Mouse (Mus musculus): ENCODE data around the gene Yif1b. TPM values are rescaled to one million over a fixed set of nuclear protein-coding genes. Genes with fewer than 3 reads are reported as not detected.
"Not testable (repeated sequence)": the region's sequence is repeated elsewhere in the genome, so short reads cannot be mapped to it uniquely, and the experiment has no call there.

Gene Yif1b
- total RNA-seq, 2 experiments from 2014 or later, result 23.5 to 50.7 TPM

DNA sequence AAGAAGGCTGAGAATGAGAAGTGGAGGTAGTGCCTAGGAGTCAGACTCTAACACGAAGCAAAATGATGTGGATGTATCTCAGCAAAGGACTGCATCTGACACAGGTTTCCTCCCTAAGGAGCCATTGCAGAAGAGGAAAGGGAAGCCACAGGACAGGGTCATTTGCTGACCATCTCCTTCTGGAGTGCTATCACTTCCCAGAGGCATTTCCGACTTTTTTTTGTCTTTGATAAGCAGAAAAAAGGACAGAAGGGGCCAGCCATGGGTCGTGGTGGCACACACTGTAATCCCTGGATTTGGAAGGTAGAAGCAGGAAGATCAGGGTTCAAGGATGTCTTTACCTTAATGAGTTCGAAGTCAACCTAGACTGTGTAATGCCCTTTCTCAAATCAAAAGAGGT, 1.5 kb upstream of the Yif1b start:
- no peak for ATAC-seq (replicated peaks; ENCODE audit: low FRiP score, low TSS enrichment, poor library complexity, severe bottlenecking)

- not testable (repeated sequence) for ATAC-seq (replicated peaks; ENCODE audit: low FRiP score, low TSS enrichment, poor library complexity, severe bottlenecking)
These were observed 533 bp upstream of the Yif1b start for GRCm38 (mm10) chr7:29237596-29237995.

DNA sequence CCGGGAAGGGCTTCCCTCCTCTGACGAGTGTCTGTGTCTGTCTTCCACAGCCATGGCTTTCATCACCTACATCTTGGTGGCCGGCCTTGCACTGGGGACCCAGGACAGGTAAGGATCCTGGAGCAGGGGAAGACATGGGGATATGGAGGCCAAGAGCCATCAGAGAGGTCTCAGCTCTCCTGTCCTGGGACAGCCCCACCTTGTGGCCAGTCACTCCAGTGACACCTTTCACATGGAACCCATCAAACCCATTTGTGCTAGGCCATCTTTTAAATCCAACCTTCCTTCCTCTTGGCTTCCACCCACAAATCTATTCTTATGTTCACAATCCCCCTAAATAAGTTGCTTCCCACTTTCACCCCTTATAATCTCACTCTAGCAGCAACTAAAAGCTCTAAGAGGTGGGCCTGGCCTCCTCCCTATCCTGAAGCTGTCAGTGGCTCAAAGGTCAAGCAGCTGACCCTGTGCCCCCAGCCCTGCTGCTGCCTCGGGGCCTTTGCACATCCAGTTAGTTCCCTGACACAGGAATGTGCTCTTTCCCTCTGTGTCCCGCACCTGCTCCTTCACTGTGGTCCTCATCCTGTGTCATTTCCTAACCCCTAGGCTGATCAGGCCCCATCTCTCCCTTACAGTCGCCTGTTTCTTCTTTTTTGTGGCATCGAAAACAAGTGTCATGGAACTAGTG, 6.7 kb downstream of the Yif1b start:
- ATAC-seq (replicated peaks; ENCODE audit: low FRiP score, low TSS enrichment, poor library complexity, severe bottlenecking), result 0 out of 2 replicates have a peak, but pooled peaks have one; percentile 27

DNA sequence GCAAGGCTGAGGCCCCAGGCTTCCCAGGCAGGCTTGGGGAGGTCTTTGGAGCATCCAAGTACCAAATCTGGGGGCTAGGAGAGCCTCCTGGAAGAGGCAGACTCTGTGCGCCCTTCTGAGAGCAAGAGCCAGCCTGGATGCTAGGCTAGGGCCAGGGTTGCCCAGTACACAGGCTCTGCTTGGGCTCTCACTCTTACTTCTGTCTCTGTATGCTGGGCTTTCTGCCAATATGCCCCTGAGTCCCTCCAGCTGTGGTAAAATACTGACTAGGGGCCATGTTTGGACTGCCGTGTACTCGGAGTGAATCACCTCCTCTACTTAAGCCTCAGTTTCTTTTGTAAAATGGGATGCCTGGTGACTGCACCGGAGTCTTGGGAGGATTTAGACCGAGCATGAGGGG, 7.9 kb downstream of the Yif1b start:
- ATAC-seq (replicated peaks; ENCODE audit: low FRiP score, low TSS enrichment, poor library complexity, severe bottlenecking), result no peak

GRCm38 (mm10) chr7:29246619-29247313, 8.6 kb downstream of the Yif1b start:
- no peak for ATAC-seq (replicated peaks; ENCODE audit: low FRiP score, low TSS enrichment, poor library complexity, severe bottlenecking)

GRCm38 (mm10) chr7:29247314-29247700, 9.2 kb downstream of the Yif1b start:
- ATAC-seq (replicated peaks; ENCODE audit: low FRiP score, low TSS enrichment, poor library complexity, severe bottlenecking), result peak; percentile 43

DNA sequence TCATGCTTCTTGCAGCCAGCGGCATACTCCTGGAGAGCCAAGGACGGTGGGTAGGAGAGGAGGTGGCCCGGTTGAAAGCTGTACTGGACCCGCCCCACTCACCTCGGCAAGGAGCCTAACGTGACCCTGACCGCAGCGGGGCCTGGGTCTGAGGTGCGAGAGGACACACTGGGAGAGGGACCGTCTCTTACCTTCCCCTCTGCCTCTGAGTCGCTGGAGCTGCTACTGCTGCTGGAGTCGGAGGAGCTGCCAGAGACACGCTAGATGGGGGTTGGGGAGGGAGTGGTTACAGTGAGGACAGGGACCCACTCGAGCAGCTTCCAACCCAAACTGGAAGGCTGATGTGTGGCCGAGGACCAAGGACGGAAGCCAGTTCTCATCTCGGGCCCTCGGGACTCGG, 9.6 kb downstream of the Yif1b start:
- 0 out of 2 replicates have a peak, but pooled peaks have one; percentile 12 for ATAC-seq (replicated peaks; ENCODE audit: low FRiP score, low TSS enrichment, poor library complexity, severe bottlenecking)

DNA sequence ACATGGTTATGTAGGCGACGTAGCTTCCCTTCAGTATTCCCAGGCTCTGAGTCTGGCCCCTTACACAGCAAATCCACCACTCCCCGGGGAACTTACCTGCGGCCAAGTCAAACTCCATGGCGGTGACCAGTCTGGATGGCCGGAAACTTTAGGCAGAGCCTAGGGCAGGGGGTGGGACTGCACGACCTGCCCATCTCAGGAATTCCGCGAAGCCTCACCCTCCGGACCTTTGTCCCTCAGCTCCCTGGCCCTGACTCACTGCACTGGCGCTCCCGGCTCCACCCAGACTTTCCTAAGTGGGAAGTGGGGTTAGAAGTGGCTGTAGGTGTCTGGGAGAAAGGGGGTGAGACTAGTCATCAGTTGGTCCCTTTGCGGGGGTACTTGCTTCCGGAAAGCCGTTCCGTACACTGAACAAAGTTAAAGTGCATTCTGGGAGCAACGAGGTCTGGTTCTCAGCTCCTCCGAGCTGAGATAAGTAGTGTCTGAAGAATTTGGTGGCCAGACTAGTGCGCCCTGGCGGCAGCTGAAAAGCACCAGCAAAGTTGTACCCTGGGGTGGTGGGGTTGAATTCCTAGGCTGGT, 10.2 kb downstream of the Yif1b start, which contains the start of gene 2200002D01Rik:
Gene 2200002D01Rik (minus strand): TSS at position 206 of the 581 bp plus-strand sequence.
- ATAC-seq (replicated peaks; ENCODE audit: low FRiP score, low TSS enrichment, poor library complexity, severe bottlenecking), result peak; percentile 31

GRCm38 (mm10) chr7:29251166-29251565, 13.0 kb downstream of the Yif1b start:
- no peak for ATAC-seq (replicated peaks; ENCODE audit: low FRiP score, low TSS enrichment, poor library complexity, severe bottlenecking)

GRCm38 (mm10) chr7:29253842-29254241, 15.7 kb downstream of the Yif1b start:
- ATAC-seq (replicated peaks; ENCODE audit: low FRiP score, low TSS enrichment, poor library complexity, severe bottlenecking), result no peak

DNA sequence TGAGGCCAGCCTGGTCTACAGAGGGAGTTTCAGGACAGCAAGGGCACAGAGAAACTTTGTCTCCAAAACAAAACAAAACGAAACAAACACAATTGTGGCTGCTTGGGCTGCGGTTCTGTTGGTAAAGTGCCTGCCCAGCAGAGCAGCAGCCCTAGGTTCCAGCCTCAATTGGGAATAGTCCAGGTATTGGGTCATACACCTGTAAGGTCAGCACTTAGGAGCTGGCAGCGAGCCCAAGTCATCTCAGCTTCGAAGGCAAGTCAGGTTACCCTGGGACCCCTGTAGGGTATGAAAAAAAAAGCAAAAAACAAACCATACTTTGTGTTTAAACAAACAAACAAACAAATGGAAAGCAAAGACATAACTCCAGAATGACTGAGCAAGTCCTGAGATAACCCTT, 17.7 kb downstream of the Yif1b start:
- no peak for ATAC-seq (replicated peaks; ENCODE audit: low FRiP score, low TSS enrichment, poor library complexity, severe bottlenecking)

DNA sequence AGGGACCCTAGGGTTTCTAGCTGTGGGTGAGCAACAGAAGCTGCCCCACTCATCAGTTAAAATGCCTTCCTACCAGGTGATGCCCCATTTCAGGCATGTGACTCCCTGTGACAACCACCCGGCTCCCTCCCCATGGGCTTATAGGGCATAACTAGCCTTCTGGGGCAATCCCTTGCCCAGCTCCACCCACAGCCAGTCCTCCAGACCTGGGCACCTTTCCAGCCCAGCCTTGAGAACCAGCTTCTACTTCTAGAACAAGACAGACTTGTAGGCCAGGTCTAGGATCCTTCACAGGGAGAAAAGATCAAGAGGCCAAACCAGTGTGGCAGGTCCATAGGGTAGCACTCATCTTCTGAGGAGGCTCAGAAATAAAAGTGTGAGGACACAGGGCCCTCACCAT, 19.2 kb downstream of the Yif1b start:
- no peak for ATAC-seq (replicated peaks; ENCODE audit: low FRiP score, low TSS enrichment, poor library complexity, severe bottlenecking)

DNA sequence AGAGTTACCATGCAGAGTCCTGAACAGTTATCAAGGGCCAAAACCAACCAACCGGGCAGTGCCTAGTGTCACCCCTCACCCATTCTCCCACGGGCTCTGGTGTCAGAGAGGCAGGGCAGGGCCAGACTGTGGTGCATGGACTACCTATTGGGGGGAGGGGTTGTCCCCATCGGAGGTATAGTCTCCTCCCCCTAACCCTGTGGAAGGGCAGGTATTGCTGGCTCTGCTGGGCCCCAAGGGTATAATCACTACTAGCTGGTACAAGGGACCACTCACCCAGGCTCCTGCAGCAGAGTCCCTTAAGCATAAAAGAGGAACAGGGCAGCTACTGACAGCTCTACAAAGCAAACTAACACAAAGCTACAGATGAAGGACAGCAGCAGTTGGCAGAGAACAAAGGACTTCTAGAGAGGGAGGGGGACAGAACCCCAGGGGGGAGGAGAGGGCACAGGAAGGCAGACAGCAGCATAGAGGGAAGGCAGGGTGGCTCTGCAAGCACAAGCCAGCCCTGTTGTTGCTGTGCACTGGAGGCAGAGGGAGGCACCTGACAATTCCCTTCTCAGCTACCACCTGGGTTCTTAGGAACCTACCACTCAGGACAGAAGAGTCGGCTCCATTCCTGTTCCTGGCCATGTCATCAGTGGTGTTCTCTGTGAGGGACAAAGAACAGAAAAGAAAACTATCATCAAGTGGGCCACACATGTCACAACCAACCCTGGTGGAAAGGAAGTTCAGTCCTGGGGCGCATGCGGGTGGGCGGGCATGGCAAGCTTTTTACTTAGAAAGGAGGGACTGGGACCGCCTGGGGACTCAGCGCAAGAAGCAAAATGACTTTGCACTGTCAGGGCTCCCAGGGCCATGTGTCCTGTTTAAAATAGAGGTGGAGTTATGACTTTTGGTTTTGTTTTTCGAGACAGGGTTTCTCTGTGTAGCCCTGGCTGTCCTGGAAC, 21.9 kb downstream of the Yif1b start:
- no peak for ATAC-seq (replicated peaks; ENCODE audit: low FRiP score, low TSS enrichment, poor library complexity, severe bottlenecking)

DNA sequence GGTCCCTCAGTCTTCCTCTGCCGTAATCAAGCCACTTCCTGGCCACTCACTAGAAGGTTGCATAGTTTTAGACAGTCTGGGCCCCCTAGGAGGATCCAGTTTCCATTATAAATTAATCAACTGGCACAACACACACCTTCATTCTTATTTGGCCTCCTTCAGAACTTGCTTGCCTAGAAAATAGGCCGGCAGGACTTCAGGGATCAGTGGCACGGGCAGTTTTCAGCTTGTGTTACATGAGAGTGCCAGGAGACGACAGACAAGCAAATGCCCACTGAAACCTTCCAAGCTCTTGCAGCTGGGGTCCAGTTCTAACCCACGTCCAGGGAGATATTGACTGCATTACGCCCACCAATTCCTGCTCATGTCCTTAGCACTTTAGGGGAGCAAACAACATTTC, 24.0 kb downstream of the Yif1b start:
- no peak for ATAC-seq (replicated peaks; ENCODE audit: low FRiP score, low TSS enrichment, poor library complexity, severe bottlenecking)

GRCm38 (mm10) chr7:29263831-29264230, 25.7 kb downstream of the Yif1b start:
- ATAC-seq (replicated peaks; ENCODE audit: low FRiP score, low TSS enrichment, poor library complexity, severe bottlenecking), result no peak

DNA sequence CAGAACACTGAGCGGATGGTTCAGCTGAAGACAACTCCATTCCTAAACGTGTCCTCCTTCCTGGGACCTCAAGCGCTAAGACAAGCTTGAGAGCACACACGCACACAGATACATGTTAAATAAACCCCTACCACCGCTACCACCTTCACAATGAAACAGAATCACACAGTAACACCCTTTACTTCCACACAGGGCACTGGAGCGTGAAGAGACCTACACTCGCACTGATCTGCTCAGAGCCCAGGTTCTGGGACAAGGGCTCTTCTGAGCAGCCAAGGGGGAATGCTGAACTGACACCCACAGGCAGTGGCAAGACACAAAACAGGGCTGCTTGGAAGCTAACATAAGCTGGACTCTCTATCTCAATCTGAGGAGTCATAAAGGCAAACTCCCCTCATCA, 27.5 kb downstream of the Yif1b start:
- no peak for ATAC-seq (replicated peaks; ENCODE audit: low FRiP score, low TSS enrichment, poor library complexity, severe bottlenecking)

- ATAC-seq (replicated peaks; ENCODE audit: low FRiP score, low TSS enrichment, poor library complexity, severe bottlenecking), result no peak
These were observed 28.8 kb downstream of the Yif1b start for GRCm38 (mm10) chr7:29266931-29267330.

GRCm38 (mm10) chr7:29270445-29270844, 32.3 kb downstream of the Yif1b start:
- no peak for ATAC-seq (replicated peaks; ENCODE audit: low FRiP score, low TSS enrichment, poor library complexity, severe bottlenecking)

GRCm38 (mm10) chr7:29271687-29272465, 33.7 kb downstream of the Yif1b start:
- ATAC-seq (replicated peaks; ENCODE audit: low FRiP score, low TSS enrichment, poor library complexity, severe bottlenecking), result peak; percentile 59; the same call in 1 of the 2 replicates
